ENCODE assay signal across 24 mouse cellular contexts in genomic region chr10:89542321-89542720, GRCm38 (mm10). TPM values are rescaled to one million over a fixed set of nuclear protein-coding genes. Genes with fewer than 3 reads are reported as not detected.
DNase-seq lines count a peak whose midpoint lies in the region; ATAC-seq and TF ChIP-seq lines count a peak whose summit lies in the region.
"Had no signal": no experiment of that assay in that cellular context is flagged by ENCODE, and none has a peak within 500 bp of the region (broad histone marks: within the 10 kb centered on the region; RNA-seq: fewer than 3 reads in every experiment).

No protein-coding gene starts in this region.

- no peak overlapping the region for H3K4me2 ChIP-seq in kidney, embryonic 14.5 days (replicated peaks; ENCODE audit: low read depth, low read length)
- no peak overlapping the region for H3K4me2 ChIP-seq in kidney, embryonic 15.5 days
- no peak overlapping the region for H3K4me2 ChIP-seq in kidney, postnatal 0 days (ENCODE audit: low read length)
- H3K4me2 ChIP-seq: embryonic facial prominence, embryonic 15.5 days; forebrain, embryonic 15.5 days; heart, embryonic 12.5 days; hindbrain, embryonic 15.5 days had no signal

- TF ChIP-seq CTCF in kidney, postnatal 0 days (IDR thresholded peaks at IDR 0.05; ENCODE audit: low read depth): no peak

- ATAC-seq in kidney, embryonic 14.5 days (ENCODE audit: low FRiP score, low TSS enrichment): no peak
- ATAC-seq in kidney, embryonic 15.5 days (replicated peaks; ENCODE audit: low FRiP score): 0 out of 2 replicates have a peak, but pooled peaks have one; percentile 15
- 0 out of 2 replicates have a peak, but pooled peaks have one; percentile 33 for ATAC-seq in kidney, postnatal 0 days (replicated peaks; ENCODE audit: low FRiP score, low read depth)
- ATAC-seq: forebrain, embryonic 15.5 days; Patski had no signal

- no peak overlapping the region for H3K9ac ChIP-seq in kidney, embryonic 14.5 days (ENCODE audit: low read depth, low read length)
- no peak overlapping the region for H3K9ac ChIP-seq in kidney, embryonic 15.5 days
- H3K9ac ChIP-seq in kidney, postnatal 0 days (ENCODE audit: low read depth, low read length): no peak overlapping the region
- H3K9ac ChIP-seq: embryonic facial prominence, embryonic 15.5 days; forebrain, embryonic 15.5 days; heart, embryonic 12.5 days; hindbrain, embryonic 15.5 days had no signal

- H3K27ac ChIP-seq in kidney, embryonic 14.5 days (ENCODE audit: low read depth, low read length): no peak overlapping the region
- no peak overlapping the region for H3K27ac ChIP-seq in kidney, embryonic 15.5 days
- H3K27ac ChIP-seq in kidney, postnatal 0 days: no peak overlapping the region
- no peak overlapping the region for H3K27ac ChIP-seq in forebrain, embryonic 10.5 days
- H3K27ac ChIP-seq: embryonic facial prominence, embryonic 15.5 days; forebrain, embryonic 15.5 days; heart, adult 2 months; hindbrain, embryonic 15.5 days had no signal

- H3K4me1 ChIP-seq in kidney, embryonic 14.5 days (ENCODE audit: control insufficient read depth, insufficient read depth, low read length): no peaks in the 10 kb centered on the region
- 0 out of 2 replicates have a peak, but pooled peaks cover 2% of the 10 kb centered on the region for H3K4me1 ChIP-seq in kidney, embryonic 15.5 days
- H3K4me1 ChIP-seq in kidney, postnatal 0 days (replicated peaks; ENCODE audit: insufficient read depth, low read length): no peaks in the 10 kb centered on the region
- no peaks in the 10 kb centered on the region; the same call in 1 of the 2 replicates for H3K4me1 ChIP-seq in forebrain, embryonic 10.5 days
- H3K4me1 ChIP-seq: embryonic facial prominence, embryonic 15.5 days; forebrain, embryonic 15.5 days; hindbrain, embryonic 15.5 days had no signal

- H3K9me3 ChIP-seq in kidney, embryonic 14.5 days (ENCODE audit: control insufficient read depth, low read length): no peaks in the 10 kb centered on the region
- no peaks in the 10 kb centered on the region for H3K9me3 ChIP-seq in kidney, embryonic 15.5 days (replicated peaks)
- no peaks in the 10 kb centered on the region for H3K9me3 ChIP-seq in kidney, postnatal 0 days (replicated peaks; ENCODE audit: low read length)
- H3K9me3 ChIP-seq in forebrain, embryonic 10.5 days: no peaks in the 10 kb centered on the region; the same call in 1 of the 2 replicates
- H3K9me3 ChIP-seq: embryonic facial prominence, embryonic 15.5 days; forebrain, embryonic 15.5 days; hindbrain, embryonic 15.5 days had no signal

- H3K36me3 ChIP-seq in kidney, embryonic 14.5 days (ENCODE audit: control insufficient read depth, insufficient read depth, low read length): no peaks in the 10 kb centered on the region
- H3K36me3 ChIP-seq in kidney, embryonic 15.5 days: no peaks in the 10 kb centered on the region
- no peaks in the 10 kb centered on the region for H3K36me3 ChIP-seq in kidney, postnatal 0 days (ENCODE audit: insufficient read depth, low read length)
- no peaks in the 10 kb centered on the region for H3K36me3 ChIP-seq in forebrain, embryonic 10.5 days (replicated peaks)
- H3K36me3 ChIP-seq: embryonic facial prominence, embryonic 15.5 days; forebrain, embryonic 15.5 days; heart, embryonic 12.5 days; hindbrain, embryonic 15.5 days had no signal

- WGBS in kidney, embryonic 14.5 days: 79% methylated on average over 3 of the region's 3 CpGs
- WGBS in kidney, embryonic 15.5 days: 79% methylated on average over 3 of the region's 3 CpGs
- WGBS in kidney, postnatal 0 days: 70% methylated on average over 3 of the region's 3 CpGs
- WGBS in forebrain, embryonic 10.5 days: 90% methylated on average over 3 of the region's 3 CpGs

- DNase-seq in kidney, adult 11 months: peak; percentile 42
- DNase-seq in kidney, postnatal 10 days: no peak
- DNase-seq in kidney, postnatal 0 days (ENCODE audit: low spot score): no peak
- DNase-seq in adrenal gland, adult (ENCODE audit: inconsistent age in 2 of 2, low spot score in 1 of 2): no peak
- no peak for DNase-seq in forebrain, embryonic 10.5 days (ENCODE audit: extremely low spot score, low spot score)
- DNase-seq: adrenal gland, postnatal 10 days; cerebellum, adult 11 months; cerebellum, adult 8-10 months; cerebellum, postnatal 14 days; embryo, embryonic 11 days; gastrocnemius, postnatal 10 days; heart, adult 2 months; heart, postnatal 36 days had no signal

- no peak overlapping the region for H3K4me3 ChIP-seq in kidney, embryonic 14.5 days (ENCODE audit: low read length)
- H3K4me3 ChIP-seq in kidney, embryonic 15.5 days (replicated peaks): no peak overlapping the region
- no peak overlapping the region for H3K4me3 ChIP-seq in kidney, postnatal 0 days (replicated peaks; ENCODE audit: low read depth, low read length)
- H3K4me3 ChIP-seq in forebrain, embryonic 10.5 days: no peak overlapping the region
- H3K4me3 ChIP-seq: embryonic facial prominence, embryonic 15.5 days; erythroblast, embryonic 14.5 days; forebrain, embryonic 15.5 days; heart, adult 2 months; heart, embryonic 12.5 days; hindbrain, embryonic 15.5 days had no signal

- H3K27me3 ChIP-seq in kidney, embryonic 14.5 days (ENCODE audit: control insufficient read depth, insufficient read depth, low read length): no peaks in the 10 kb centered on the region
- H3K27me3 ChIP-seq in kidney, embryonic 15.5 days: no peaks in the 10 kb centered on the region
- no peaks in the 10 kb centered on the region for H3K27me3 ChIP-seq in kidney, postnatal 0 days (ENCODE audit: insufficient read depth, low read length)
- no peaks in the 10 kb centered on the region for H3K27me3 ChIP-seq in forebrain, embryonic 10.5 days (ENCODE audit: poor library complexity, severe bottlenecking)
- H3K27me3 ChIP-seq: embryonic facial prominence, embryonic 15.5 days; forebrain, embryonic 15.5 days; heart, embryonic 12.5 days; hindbrain, embryonic 15.5 days; Patski had no signal

RNA-seq across cellular contexts. Expression of gene Nr1h4, which starts 8.9 kb away (rescaled TPM):
- 0.34 and 0.66 TPM in 2 replicates for polyA plus RNA-seq in kidney, embryonic 14.5 days (2014; fragmentation: Nextera tagmentation; extraction: Ambion mirVana)
- polyA plus RNA-seq in kidney, embryonic 15.5 days (2015; fragmentation: Nextera tagmentation; extraction: Ambion mirVana): 2.3 and 2.4 TPM in 2 replicates
- 12.0 and 12.4 TPM in 2 replicates for polyA plus RNA-seq in kidney, postnatal 0 days (2015; fragmentation: Nextera tagmentation; extraction: Ambion mirVana)
- not detected in 2 replicates for polyA plus RNA-seq in forebrain, embryonic 10.5 days (2016; fragmentation: Nextera tagmentation; extraction: Ambion mirVana)
- polyA plus RNA-seq: embryonic facial prominence, embryonic 11.5 days; embryonic facial prominence, embryonic 15.5 days; erythroblast, embryonic 14.5 days; forebrain, embryonic 11.5 days; hindbrain, embryonic 11.5 days; hindbrain, embryonic 15.5 days had no signal
